Mouse (Mus musculus) lung, postnatal 36 days (tissue): ENCODE measurements around the gene Fam168a.

Source experiments
- DNase-seq: peaks from one replicate; pipeline ENCODE4 v3.0.0; 2022; ENCODE audit warnings: mixed read lengths

The Fam168a gene

GRCm38 (mm10) chr7:100784650-100785049, 78.2 kb downstream of the Fam168a start:
- no peak for DNase-seq

DNA sequence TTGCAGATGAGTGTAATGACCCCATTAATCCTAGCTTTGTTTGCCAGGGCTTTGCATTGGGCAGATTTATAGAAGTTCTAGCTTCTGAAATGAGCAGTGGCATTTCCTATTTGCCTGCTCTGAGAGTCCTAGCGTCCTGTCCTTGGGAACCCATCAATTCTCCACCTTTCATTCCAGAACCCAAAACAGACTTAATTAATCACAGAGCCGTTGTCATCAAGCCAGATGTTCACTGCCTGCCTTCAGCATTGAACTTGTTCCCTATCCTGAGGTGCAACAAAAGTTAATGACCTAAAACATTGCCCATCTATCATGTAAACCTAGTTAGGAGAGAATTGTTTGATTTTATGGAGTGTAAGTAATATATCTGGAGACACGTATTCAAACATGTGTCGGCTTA, 79.0 kb downstream of the Fam168a start:
- no peak for DNase-seq

- no peak for DNase-seq
These were observed 79.6 kb downstream of the Fam168a start for GRCm38 (mm10) chr7:100786078-100786477.

- peak; percentile 25 for DNase-seq
These were observed 81.9 kb downstream of the Fam168a start for GRCm38 (mm10) chr7:100788291-100788690.

DNA sequence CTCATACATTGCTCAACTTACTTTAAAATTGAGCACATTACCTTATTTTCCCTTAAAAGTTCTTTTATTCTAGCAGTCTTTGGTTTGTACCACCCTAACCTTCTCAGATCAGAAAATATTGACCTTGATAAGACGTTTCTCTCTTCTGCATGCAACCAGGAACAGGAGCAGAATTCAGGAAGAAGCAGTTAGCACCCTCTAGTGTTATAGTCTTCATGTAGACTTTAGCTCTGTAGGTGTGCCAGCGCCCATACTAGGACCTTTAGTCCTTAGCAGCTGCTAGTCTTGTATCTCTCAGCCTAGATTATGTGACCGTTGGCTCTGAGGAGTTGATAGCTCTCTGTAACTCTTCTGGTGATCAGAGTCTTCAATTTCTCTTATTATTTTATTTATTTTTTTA, 92.4 kb downstream of the Fam168a start:
- peak; percentile 52 for DNase-seq

DNA sequence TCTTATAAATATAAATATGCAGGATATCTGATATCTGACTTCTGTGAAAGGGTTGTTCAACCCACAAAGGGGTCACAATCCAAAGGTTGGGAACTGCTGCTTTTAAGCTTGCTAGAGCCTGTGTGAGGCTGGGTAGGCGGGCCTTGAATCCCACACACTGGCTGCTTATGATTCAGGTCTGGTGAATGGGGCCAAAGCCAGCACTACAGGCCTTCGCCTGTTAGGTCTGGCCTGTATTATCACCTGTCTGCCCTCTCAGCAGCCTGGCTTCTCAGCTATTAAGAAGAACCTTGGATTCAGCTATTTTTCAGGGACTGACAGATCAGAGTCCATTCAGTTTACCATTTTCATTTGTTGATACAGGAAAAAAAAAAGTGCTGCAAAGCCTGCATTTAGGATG, 99.0 kb downstream of the Fam168a start:
- no peak for DNase-seq

GRCm38 (mm10) chr7:100811912-100812311, 105.5 kb downstream of the Fam168a start:
- no peak for DNase-seq

- DNase-seq: no peak
These were observed 106.2 kb downstream of the Fam168a start for GRCm38 (mm10) chr7:100812641-100813040.

GRCm38 (mm10) chr7:100815900-100816570, 109.6 kb downstream of the Fam168a start:
- no peak for DNase-seq

- DNase-seq: no peak
These were observed 110.5 kb downstream of the Fam168a start for GRCm38 (mm10) chr7:100816759-100817441.

- DNase-seq: no peak
These were observed 111.0 kb downstream of the Fam168a start for GRCm38 (mm10) chr7:100817442-100817760.

- no peak for DNase-seq
These were observed 112.1 kb downstream of the Fam168a start for GRCm38 (mm10) chr7:100818401-100819064.

DNA sequence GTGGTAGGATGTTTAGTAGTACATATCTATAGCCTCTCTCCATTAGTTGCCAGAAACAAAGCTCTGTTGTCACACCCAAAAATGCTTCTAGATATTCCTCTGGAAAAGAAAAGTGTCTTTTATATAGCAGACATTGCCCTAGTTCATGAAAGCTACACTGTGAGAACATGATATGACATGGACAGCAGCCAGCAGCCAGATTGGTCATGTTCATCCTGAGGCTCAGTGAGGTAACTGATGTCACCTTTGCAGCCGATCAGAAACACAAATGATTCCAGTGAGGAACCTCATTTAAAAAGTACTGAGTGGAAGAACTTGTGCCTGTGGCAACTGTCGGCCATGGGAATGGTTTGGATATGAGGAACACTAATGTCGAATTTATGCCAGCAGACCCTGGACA, 118.2 kb downstream of the Fam168a start:
- no peak for DNase-seq

GRCm38 (mm10) chr7:100828549-100828948, 122.1 kb downstream of the Fam168a start:
- DNase-seq: no peak

DNA sequence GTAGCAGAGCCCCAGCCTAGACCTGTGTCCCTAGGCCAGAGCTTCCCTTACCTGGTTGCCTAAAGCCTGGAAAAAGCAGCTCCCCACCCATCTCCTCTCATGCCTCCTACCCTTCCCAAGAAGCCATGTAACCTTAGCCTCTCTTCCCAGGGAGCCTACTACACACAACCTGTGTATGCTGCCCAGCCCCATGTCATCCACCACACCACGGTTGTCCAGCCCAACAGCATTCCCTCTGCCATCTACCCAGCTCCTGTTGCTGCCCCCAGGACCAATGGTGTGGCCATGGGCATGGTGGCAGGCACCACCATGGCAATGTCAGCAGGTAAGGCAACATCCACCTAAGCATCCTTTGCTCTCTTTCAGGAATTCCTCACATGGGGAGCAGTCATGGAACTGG, 127.4 kb downstream of the Fam168a start:
- DNase-seq: no peak

DNA sequence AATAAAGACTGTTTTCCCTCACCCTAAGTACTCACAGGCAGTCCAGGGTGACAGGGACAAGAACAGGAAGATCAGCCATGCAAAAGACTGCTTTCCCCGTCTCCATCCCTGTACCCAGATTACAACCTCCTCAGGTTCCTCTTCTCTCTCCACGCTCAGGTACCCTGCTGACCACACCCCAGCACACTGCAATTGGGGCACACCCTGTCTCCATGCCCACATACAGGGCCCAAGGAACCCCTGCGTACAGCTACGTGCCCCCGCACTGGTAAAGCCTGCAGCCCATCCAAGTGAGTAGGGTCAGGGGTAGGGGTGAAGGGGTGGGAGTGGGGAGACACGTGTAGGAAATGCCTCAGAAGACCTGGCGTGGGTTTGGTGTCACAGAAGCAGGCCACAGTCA, 128.7 kb downstream of the Fam168a start:
- no peak for DNase-seq

DNA sequence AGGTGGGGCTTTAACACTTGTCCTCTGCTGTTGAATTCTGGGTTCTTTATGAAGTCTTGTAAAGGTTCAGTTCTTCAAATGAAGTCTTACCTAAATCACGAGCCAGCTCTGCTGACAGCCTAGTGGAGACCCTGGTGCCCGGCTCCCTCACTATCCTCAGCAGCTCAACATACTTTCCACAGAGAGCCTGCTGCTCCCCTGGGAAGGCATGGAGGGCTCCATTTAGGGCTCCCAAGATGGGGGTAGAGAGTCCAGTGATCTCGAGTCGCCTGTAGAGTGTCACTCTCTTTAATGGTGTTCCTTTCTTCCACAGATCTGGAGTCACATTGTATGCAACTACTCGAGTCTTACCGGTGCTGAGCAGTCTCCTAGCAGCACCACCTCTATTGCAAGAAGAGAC, 129.3 kb downstream of the Fam168a start:
- DNase-seq: no peak

DNA sequence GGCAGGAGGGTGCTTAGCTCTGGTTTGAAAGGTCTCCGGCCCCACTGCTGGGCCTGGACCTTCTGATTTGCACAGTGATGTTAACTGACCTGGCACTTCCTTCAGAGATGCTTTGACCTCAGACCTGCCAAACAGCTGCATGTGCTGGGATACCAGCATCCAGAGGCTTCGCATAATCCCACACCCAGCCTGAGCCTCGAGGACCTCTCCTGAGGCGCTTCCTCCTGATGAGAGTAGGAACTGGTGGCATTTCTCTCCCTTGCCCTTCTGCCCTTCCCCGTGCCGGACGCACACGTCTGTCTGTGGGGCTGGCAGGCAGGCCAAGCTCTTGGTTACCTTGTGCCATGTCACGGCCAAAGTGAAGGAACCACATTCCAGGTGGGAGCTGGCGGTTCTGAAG, 130.2 kb downstream of the Fam168a start:
- DNase-seq: no peak

DNA sequence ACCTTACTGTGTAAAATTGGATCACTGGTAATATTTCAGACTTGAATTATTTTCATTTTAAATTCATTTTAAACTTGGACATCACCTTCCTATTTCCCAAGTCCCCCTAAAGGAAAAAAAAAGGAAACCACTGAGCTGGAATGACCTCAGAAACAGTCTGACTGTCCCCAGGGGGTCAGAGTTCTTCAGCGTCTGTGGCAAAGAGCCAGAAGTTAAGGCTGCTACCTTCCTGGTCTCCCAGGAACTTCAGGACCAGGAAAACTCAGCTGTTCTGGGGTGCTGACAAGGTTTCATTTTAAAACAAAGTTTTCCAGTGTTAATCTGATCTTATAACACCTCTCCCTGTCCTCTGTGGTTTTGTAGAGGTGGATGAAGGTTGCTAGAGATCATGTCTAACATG, 131.3 kb downstream of the Fam168a start:
- no peak for DNase-seq

DNA sequence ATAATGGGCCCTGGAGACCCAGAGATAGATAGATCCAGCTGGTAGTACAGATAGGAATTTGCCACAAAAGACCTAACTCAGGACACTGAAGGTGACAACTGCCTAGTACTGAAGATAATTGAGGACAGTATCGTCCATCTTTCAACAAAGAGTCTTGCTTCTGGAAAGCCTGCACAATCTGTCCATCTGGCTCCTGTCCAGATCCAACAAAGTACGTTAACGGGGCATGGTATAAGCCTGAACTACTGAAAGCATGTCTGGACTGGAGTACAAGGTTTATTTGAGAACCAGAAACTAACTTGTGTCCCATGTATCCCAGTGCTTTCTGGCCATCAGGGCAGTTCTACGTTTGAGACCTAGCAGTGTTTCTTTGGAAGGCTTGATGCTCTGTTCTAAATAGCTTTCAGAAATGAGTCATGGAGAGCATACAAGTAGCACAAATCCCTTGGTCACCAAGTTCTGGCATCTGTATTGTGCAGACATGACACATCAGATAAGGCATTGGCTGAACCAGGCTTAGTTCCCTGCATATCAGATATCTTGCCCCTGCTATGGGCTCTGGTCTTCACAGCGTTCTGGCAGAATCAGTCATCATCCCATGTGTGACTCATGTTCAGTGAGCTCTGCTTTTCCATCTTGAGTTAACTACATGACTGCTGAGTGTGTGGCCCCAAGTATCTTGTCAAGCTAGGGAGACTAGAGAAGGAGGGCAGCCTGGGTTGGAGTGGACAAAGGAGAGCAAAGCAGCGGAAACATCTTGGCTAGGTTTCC, 133.4 kb downstream of the Fam168a start:
- DNase-seq: no peak

GRCm38 (mm10) chr7:100840906-100841305, 134.5 kb downstream of the Fam168a start:
- no peak for DNase-seq

DNA sequence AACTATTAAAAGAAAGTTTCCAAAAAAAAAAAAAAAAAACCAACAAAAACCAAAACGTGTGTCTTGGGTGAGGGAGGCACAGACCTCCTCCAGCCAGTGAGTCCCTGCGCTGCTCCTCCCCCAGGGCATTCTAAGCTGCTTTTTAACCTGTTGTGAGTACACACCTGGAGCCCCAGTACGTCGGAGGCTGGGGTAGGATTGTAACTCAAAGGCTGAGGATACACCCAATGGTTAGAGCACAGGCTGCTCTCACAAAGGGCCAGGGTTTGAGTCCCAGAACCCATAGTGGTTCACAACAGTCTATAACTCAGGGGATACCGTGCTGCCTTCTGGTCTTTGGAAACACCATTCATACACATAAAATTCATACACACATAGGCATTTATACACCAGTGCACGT, 135.2 kb downstream of the Fam168a start:
- DNase-seq: no peak

DNA sequence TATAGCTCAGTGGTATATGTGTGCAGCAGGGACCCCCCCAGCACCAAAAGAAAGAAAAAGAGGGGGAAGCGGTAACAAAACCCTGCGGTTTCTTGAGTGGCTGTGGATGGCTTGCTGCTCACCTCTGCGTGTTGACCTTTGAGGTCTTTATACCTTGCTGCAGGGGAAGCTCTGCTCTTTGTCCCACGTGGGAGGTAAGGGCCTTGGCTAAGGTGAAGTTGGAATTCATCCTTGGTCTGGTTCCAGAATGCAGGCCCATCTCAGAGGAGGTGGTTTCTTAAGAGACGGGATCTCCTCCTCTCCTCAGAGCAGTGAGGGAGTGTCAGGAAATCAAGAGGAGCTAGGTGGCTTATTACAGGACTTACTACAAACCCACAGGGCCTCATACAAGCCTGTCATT, 135.7 kb downstream of the Fam168a start:
- no peak for DNase-seq

DNA sequence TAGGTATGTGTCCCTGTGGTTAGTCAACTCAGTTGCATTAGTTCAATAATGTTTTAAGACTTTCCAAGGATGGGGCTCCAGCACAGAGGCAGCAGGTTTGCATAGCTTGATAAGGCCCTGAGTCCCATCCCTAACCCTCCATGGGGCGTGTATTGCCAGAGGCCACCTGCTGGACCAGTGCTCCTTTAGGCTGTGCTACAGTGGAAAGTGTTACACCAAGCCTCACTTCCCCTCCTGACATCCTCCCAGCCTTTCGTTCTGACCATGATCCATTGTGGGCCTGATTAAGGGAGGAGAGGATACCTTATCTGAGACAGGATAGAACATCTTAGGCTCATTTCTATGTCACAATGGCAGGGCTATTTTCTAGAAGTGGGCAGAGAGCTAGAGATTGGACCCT, 137.4 kb downstream of the Fam168a start:
- no peak for DNase-seq
